Mouse (Mus musculus): ENCODE measurements around the gene Llgl2.
"Not testable (repeated sequence)": the region's sequence is repeated elsewhere in the genome, so short reads cannot be mapped to it uniquely, and the experiment has no call there.

The Llgl2 gene

GRCm38 (mm10) chr11:115838895-115839311 is 15.1 kb downstream of the Llgl2 start:
- CTCF ChIA-PET, result interaction anchor here in 3 of 4 experiments (0.8 to 2.2 kb wide), 8 partner anchors 20 to 226 kb away, joined by 3 to 13 read pairs (median 4); partner anchors contain the start of genes Caskin2 (in 1 of the 3), Mif4gd (in 1 of the 3) and Tsen54 (in 1 of the 3)

DNA sequence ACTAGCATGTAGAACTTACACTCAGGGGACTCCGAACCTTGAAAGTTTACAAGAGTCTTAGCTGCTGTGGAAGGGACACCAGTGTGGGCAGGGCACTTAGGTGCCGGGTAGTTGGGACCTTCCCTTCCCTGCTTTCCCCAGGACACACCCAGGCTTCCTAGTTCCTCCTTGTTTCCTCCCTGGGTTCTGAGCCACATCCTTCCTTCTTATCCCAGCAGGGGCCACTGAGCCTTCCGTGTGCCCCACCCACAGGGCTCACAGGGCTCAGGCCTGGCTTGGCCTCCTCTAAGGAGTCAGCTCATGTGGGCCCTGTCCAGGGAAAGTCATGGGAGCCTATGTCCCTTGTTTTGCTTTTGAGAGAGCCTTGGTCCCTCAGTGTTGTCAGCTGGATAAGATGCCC is 15.9 kb downstream of the Llgl2 start:
- CTCF ChIA-PET, result interaction anchor here in 1 of 4 experiments (1.4 to 6.0 kb wide), 3 partner anchors 9 to 227 kb away, joined by 5 to 71 read pairs (median 5); partner anchors contain the start of gene Mif4gd
- POLR2A ChIA-PET, result interaction anchor here in 3 of 4 experiments (0.5 to 12.6 kb wide), 22 partner anchors 9 to 185 kb away, joined by 3 to 260 read pairs (median 8); partner anchors contain the start of genes Caskin2 (in 2 of the 3), Myo15b (in 2 of the 3), Tsen54 (in 2 of the 3) and Grb2 (in 1 of the 3)

More at GRCm38 (mm10) chr11:115838895-115839311, 15.1 kb downstream of the Llgl2 start:
- POLR2A ChIA-PET, result interaction anchor here in 3 of 4 experiments (0.5 to 12.6 kb wide), 32 partner anchors 8 to 676 kb away, joined by 3 to 260 read pairs (median 4); partner anchors contain the start of genes Grb2 (in 2 of the 3), Caskin2 (in 1 of the 3), Galk1 (in 1 of the 3) and Llgl2 (in 1 of the 3)

DNA sequence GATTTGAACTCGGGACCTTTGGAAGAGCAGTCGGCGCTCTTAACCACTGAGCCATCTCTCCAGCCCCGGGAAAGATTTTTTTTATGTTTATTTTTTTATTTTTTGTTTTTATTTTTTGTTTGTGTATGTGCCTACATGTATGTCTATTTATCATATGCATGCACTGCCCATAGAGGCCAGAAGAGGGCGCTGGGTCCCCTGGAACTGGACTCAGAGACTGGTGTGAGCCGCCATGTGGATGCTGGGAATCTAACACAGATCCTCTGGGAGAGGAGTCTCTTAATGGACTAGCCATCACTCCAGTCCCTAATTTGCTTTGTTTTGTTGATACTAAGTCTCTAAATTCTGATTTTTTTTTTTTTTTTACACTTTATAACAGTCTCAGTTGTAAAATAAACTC is 17.2 kb downstream of the Llgl2 start:
- ChIA-PET CTCF (interaction anchor here (0.5 to 6.0 kb wide), 29 partner anchors 8 to 1036 kb away, joined by 3 to 71 read pairs (median 5); partner anchors contain the start of genes Caskin2 (in 2 of the 4), Myo15b (in 2 of the 4), Tsen54 (in 2 of the 4) and Mif4gd (in 1 of the 4)), POLR2A (interaction anchor here in 3 of 4 experiments (0.6 to 12.6 kb wide), 28 partner anchors 8 to 236 kb away, joined by 3 to 260 read pairs (median 6); partner anchors contain the start of genes Caskin2 (in 2 of the 3), Mif4gd (in 2 of the 3), Myo15b (in 2 of the 3) and Tsen54 (in 2 of the 3))

DNA sequence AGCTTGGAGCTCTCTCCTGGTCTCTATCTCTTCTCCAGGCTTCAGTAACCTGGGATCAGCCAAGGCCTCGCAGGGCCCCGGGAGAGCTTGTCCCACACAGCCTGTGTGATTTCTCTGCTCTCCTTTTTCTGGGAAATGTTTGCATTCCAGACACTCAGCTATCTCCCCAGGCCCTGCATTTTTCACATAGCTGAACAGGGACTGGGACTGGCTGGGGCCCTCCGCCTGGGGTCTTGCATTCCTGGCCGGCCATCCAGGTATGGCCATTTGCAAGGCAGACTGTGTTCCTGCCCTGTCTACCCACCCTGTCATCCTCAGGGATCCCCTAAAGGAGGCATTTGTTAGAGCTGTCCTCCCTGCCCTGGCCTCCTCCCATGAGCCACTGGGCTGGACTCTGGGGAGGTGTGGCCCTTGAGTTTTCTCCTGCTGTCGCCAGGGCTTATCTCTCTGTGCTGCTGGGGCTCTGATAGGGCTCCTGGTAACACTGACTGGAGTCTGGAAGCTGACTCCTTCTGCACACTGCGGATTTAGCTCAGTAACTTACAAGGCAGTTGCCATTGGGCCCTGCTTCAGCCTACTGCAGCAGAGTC is 18.2 kb downstream of the Llgl2 start:
- ChIA-PET CTCF (interaction anchor here (0.6 to 6.0 kb wide), 36 partner anchors 9 to 229 kb away, joined by 3 to 71 read pairs (median 5); partner anchors contain the start of genes Caskin2 (in 3 of the 4), Myo15b (in 2 of the 4), Tsen54 (in 2 of the 4) and Mif4gd (in 1 of the 4)), POLR2A (interaction anchor here (0.5 to 12.6 kb wide), 55 partner anchors 9 to 541 kb away, joined by 3 to 260 read pairs (median 4); partner anchors contain the start of genes Caskin2 (in 3 of the 4), Grb2 (in 2 of the 4), Mif4gd (in 2 of the 4) and Myo15b (in 2 of the 4))

- POLR2A ChIA-PET, result interaction anchor here (0.5 to 12.6 kb wide), 50 partner anchors 9 to 960 kb away, joined by 3 to 260 read pairs (median 4); partner anchors contain the start of genes Tsen54 (in 3 of the 4), Caskin2 (in 2 of the 4), Mif4gd (in 2 of the 4) and Myo15b (in 2 of the 4)
- CTCF ChIA-PET, result interaction anchor here (0.5 to 6.0 kb wide), 25 partner anchors 8 to 521 kb away, joined by 3 to 71 read pairs (median 4); partner anchors contain the start of genes Myo15b (in 3 of the 4), Caskin2 (in 2 of the 4), Tsen54 (in 2 of the 4) and Mrpl38 (in 1 of the 4)
Observed at GRCm38 (mm10) chr11:115843141-115843890, 19.5 kb downstream of the Llgl2 start.

DNA sequence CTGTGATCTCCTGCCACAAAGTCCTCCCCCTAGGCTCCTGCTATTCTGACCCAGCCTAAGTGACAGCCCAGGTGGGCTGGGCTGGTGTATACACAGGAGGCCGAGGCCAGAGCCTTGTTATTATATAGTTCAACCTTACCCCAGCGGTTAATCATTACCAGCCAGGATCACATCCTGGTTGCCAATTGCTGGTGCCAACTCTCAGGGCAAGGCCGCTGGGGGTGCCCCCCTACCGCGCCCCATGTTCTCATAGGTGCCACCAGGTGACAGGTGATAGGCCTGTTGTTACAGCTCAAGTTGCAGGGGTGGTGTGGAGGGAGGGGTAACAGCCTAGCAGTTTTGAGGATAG is 20.0 kb downstream of the Llgl2 start:
- ChIA-PET POLR2A (interaction anchor here (0.5 to 12.6 kb wide), 32 partner anchors 10 to 330 kb away, joined by 3 to 260 read pairs (median 4); partner anchors contain the start of genes Caskin2 (in 2 of the 4), Tsen54 (in 2 of the 4), Grb2 (in 1 of the 4) and Jpt1 (in 1 of the 4)), CTCF (interaction anchor here (0.6 to 6.0 kb wide), 15 partner anchors 13 to 295 kb away, joined by 3 to 71 read pairs (median 4); partner anchors contain the start of genes Myo15b (in 3 of the 4), Caskin2 (in 1 of the 4), Mrpl38 (in 1 of the 4) and Tsen54 (in 1 of the 4))

GRCm38 (mm10) chr11:115844240-115844639 is 20.4 kb downstream of the Llgl2 start:
- CTCF ChIA-PET, result interaction anchor here (0.6 to 6.0 kb wide), 14 partner anchors 14 to 1146 kb away, joined by 3 to 71 read pairs (median 4); partner anchors contain the start of genes Myo15b (in 2 of the 4), Caskin2 (in 1 of the 4), Mrpl38 (in 1 of the 4) and Tsen54 (in 1 of the 4)
- POLR2A ChIA-PET, result interaction anchor here (0.6 to 12.6 kb wide), 23 partner anchors 7 to 567 kb away, joined by 3 to 260 read pairs (median 4); partner anchors contain the start of genes Caskin2 (in 2 of the 4), Tsen54 (in 2 of the 4), Fdxr (in 1 of the 4) and Myo15b (in 1 of the 4)

DNA sequence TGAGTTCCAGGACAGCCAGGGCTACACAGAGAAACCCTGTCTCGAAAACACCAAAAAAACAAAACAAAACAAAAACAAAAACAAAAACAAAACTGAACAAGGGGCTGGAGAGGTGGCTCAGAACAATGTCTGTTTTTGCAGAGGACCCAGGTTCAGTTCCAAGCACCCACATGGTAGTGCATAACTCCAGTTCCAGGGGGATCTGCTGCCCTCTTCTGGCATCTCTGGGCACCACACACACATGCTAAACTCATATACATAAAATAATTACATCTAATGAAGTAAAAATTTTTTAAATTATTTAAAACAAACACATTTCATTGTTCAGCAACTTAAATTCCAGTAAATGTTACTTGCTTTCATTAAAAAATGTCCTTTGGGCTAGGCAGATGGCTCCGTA is 22.0 kb downstream of the Llgl2 start:
- POLR2A ChIA-PET, result interaction anchor here in 2 of 4 experiments (0.8 to 12.6 kb wide), 9 partner anchors 10 to 178 kb away, joined by 3 to 260 read pairs (median 4); partner anchors contain the start of genes Caskin2 (in 1 of the 2), Llgl2 (in 1 of the 2) and Smim5 (in 1 of the 2)
- CTCF ChIA-PET, result interaction anchor here in 3 of 4 experiments (0.8 to 6.0 kb wide), 4 partner anchors 13 to 131 kb away, joined by 3 to 71 read pairs (median 24); partner anchors contain the start of gene Myo15b (in 1 of the 3)

- ChIA-PET CTCF (no interaction called here), POLR2A (interaction anchor here in 1 of 4 experiments (0.8 kb wide), 1 partner anchor 45 kb away, joined by 3 read pairs; the partner anchor contains the start of gene Smim5)
Observed at GRCm38 (mm10) chr11:115854674-115855073, 30.8 kb downstream of the Llgl2 start.

DNA sequence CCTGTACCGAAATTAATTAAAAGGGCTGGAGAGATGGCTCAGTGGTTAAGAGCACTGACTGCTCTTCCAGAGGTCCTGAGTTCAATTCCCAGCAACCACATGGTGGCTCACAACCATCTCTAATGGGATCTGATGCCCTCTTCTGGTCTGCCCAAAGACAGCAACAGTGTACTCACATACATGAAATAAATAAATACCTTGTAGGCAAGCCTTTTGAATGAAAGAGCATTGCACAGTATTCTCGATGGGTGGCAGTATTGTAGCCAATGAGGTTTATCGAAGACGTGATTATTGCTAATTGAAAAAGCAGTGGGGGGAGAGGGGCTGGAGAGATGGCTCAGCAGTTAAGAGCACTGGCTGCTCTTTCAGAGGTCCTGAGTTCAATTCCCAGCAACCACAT is 33.3 kb downstream of the Llgl2 start:
- POLR2A ChIA-PET, result not testable (repeated sequence)
- CTCF ChIA-PET, result interaction anchor here in 1 of 4 experiments (1.4 kb wide), 1 partner anchor 15 kb away, joined by 6 read pairs; no protein-coding TSS in a partner anchor

DNA sequence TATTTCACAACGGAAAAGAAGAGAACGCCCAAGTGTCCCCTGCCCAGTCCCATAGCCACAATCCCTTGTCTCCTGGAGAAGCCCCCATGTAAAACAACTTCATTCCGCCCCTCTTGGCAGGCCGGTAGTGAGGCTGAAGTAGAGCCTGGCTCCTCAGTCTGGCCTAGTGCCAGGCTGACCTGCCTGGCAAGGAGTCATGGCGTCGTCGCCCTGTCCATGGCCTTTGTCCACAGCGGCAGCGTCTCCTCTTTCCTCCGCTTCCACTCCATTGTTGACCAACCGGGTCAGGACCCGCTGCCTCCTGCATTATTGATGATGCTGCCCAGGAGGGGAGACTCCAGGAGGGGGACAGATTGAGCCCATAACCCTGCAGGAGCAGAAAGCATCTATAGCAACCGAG is 34.1 kb downstream of the Llgl2 start:
- ChIA-PET POLR2A (interaction anchor here in 3 of 4 experiments (1.3 to 2.5 kb wide), 7 partner anchors 13 to 166 kb away, joined by 3 to 24 read pairs (median 8); no protein-coding TSS in a partner anchor), CTCF (interaction anchor here in 3 of 4 experiments (1.0 to 2.6 kb wide), 8 partner anchors 14 to 149 kb away, joined by 3 to 44 read pairs (median 6); no protein-coding TSS in a partner anchor)

DNA sequence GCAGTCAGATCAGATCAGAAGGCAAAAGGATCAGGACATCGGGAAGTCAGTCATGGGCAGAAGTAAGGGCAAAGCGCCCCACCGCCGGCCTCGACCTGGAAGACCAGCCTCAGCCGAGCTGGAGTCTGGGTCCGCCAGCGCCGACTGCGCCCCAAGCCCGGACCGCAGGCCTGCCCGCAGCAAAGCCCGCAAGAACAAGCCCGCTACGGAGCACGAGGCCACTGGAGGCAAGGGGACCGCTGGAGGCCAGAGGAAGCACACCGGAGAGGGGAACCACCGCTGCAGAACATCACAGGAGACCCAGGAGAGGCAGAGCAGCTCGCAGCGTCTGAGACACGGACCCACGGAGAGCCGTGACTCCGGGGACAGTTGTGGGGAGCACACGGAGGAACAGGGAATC is 34.5 kb downstream of the Llgl2 start, which contains the start of gene Myo15b:
Myo15b (plus strand) TSS at position 53 of the 400 bp plus-strand sequence.
- POLR2A ChIA-PET, result interaction anchor here in 3 of 4 experiments (0.9 to 2.5 kb wide), 29 partner anchors 8 to 281 kb away, joined by 3 to 29 read pairs (median 6); partner anchors contain the start of genes Caskin2 (in 1 of the 3), Grb2 (in 1 of the 3), Mif4gd (in 1 of the 3) and Smim5 (in 1 of the 3)
- CTCF ChIA-PET, result interaction anchor here (0.6 to 2.8 kb wide), 47 partner anchors 8 to 633 kb away, joined by 3 to 44 read pairs (median 9); partner anchors contain the start of genes Caskin2 (in 2 of the 4), Tsen54 (in 2 of the 4), Galk1 (in 1 of the 4) and Mif4gd (in 1 of the 4)

- CTCF ChIA-PET, result interaction anchor here (0.5 to 2.8 kb wide), 128 partner anchors 8 to 1579 kb away, joined by 3 to 44 read pairs (median 4); partner anchors contain the start of genes Caskin2 (in 4 of the 4), Galk1 (in 2 of the 4), Grb2 (in 2 of the 4) and Mif4gd (in 2 of the 4)
- POLR2A ChIA-PET, result interaction anchor here (0.5 to 2.5 kb wide), 66 partner anchors 9 to 324 kb away, joined by 3 to 29 read pairs (median 4); partner anchors contain the start of genes Caskin2 (in 2 of the 4), Grb2 (in 2 of the 4), Smim5 (in 2 of the 4) and Smim6 (in 2 of the 4)
Observed at GRCm38 (mm10) chr11:115859143-115859945, 35.5 kb downstream of the Llgl2 start.

- ChIA-PET POLR2A (interaction anchor here in 3 of 4 experiments (0.9 to 2.1 kb wide), 5 partner anchors 13 to 161 kb away, joined by 3 to 9 read pairs (median 4); no protein-coding TSS in a partner anchor), CTCF (interaction anchor here (0.5 to 2.9 kb wide), 21 partner anchors 8 to 567 kb away, joined by 3 to 13 read pairs (median 4); partner anchors contain the start of genes Caskin2 (in 1 of the 4) and Smim5 (in 1 of the 4))
Observed at GRCm38 (mm10) chr11:115863895-115864294, 40.0 kb downstream of the Llgl2 start.

DNA sequence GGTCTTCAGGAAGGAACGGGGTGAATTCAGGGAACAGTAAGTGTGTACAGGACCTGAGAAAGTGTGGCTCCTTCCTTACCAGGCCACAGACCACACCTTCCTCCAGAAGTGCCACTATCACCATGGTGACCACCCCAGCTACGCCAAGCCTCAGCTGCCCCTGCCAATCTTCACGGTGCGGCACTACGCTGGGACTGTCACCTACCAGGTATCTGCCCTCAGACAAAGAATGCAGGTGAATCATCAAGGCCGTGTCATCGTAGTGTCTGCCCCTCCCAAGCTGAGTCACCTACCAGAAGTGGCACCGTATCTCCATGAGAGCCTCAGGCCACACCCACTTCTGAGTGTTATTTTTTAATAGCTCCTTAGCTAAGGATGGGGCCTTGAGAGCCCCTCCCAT is 45.5 kb downstream of the Llgl2 start:
- CTCF ChIA-PET, result interaction anchor here in 3 of 4 experiments (0.6 to 1.8 kb wide), 10 partner anchors 9 to 179 kb away, joined by 3 to 6 read pairs (median 5); no protein-coding TSS in a partner anchor
- POLR2A ChIA-PET, result interaction anchor here in 2 of 4 experiments (0.6 to 2.0 kb wide), 4 partner anchors 10 to 140 kb away, joined by 3 to 8 read pairs (median 4); no protein-coding TSS in a partner anchor
